Mouse (Mus musculus) cerebellum, postnatal 4 days (tissue): ENCODE results near the gene Gsx1.

ENCODE experiments used
- DNase-seq, 2 experiments: peaks; one replicate each; pipeline ENCODE4 v3.0.0; 2022; ENCODE audit warnings: low spot score in 2 of 2, mixed read lengths in 1 of 2

Gsx1 gene

DNA sequence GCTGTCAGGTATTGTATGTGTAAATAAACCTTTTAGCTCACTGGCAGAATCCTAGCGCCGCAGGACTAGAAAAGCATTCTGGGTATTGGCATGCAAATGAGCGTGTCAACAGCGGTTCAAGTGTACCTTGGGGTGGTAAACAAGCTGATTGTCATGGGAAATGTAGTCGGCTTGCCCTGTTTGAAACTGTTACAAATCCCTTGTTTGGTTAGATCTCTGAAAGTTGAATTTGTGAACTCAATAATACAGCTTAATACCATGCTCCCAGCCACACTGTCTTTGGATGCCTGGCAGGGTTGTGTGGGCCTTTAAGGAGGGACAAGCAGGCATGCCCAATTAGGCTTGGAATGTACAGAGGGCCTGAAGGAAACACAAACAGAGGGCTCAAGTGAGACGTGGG, 16.4 kb downstream of the Gsx1 start:
- DNase-seq, result no peak

DNA sequence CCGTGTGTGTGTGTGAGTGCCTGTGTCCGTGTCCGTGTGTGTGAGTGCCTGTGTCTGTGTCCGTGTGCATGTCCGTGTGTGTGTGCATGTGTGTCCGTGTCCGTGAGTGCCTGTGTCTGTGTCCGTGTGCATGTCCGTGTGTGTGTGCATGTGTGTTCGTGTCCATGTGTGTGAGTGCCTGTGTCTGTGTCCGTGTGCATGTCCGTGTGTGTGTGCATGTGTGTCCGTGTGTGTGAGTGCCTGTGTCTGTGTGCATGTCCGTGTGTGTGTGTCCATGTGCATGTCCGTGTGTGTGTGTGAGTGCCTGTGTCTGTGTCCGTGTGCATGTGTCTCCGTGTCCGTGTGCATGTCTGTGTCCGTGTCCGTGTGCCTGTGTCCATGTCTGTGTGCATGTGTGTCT, 19.4 kb downstream of the Gsx1 start:
- no peak for DNase-seq

DNA sequence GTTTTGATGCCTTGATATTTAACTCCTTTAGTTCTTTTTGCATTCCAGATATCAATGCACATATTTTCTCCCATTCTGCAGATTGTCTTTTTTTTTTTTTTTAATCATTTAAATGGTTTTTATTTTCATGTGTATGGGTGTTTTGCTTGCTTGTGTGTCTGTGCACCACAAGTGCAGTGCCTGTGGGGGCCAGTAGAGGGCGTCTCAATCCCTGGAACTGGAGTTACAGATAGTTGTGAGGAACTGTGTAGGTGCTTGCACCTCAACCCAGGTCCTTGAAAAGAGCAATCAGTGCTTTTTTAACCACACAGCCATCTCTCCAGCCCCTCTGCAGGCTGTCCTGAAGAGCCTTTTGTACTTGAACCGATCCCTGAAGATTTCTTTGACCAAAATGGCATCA, 20.0 kb downstream of the Gsx1 start:
- DNase-seq, result no peak

DNA sequence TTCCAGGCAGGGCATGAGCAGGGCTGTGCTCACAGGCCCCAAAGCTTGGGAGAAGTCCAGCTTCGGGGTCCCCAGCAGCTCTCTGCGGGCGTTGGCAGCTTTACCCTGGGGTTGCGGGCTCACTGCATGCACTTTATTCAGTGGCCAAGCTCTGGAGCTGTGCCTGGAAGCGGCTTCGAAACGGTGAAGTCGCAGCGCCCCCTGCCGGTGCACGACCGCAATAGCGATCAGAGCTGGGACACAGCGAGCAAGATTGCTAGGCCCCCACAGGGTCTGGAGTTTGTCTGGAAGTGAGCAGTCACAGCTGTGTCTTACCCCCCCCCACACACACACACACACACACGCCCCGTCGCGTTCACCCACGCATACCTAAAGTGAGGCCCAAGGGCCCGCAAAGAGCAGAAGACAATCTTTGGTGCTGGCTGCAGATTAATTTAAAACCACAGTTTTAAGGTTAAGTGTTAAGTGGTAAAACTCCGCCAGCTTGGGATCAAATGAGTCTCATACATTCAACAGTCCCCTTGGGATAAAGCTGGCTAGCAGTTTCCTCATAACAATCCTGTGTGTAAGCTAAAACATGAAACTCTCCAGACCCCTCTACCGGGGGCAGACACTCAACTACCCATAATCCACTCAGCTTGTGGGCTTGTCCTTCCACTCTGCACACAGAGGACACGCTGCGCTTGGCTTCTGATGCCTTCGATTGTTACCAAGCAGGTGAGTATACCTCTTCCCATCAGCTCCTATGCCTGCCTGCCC, 39.0 kb downstream of the Gsx1 start:
- peak; percentile 82 to 95 for DNase-seq

DNA sequence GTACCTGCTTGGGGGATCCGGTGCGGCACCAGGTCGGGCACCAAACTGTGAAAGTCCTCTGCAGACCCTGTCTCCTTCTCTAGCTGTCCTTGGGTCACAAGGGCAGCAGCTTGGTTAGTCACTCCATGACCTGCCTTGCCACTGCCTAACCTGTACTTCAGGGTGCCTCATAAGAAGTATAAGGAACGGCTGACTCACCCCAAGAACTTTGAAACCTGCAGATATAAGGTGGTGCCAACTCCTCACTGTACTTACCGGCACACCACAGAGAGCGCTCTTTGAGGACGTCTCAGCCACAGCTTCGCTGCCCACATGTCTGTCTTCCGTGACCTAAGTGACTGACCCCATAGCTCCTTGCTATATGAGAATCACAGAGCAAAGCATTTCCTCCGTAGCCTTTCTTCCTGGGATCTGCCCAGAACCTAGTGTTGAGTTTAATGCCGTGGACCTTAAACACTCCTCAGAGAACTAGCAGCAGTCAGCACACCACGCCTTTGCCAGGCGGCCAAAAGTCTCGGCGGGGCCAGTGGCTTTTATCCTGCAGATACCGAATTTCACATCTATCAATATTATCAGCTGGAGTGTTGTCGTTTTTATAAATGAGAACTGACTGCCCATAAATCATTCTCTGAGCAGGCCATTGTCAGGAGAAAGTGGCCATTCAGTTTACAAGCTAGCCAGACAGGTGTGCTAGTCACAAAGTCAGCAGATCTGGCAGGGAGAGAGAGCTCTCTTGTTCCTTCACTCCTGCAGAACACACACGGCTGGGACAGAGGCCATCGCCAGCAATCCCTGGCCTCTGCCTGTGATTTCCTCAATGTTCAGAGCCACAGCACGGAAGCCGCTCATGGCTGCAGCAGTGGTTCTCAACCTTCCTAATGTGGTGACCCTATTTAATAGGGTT, 47.2 kb downstream of the Gsx1 start:
- DNase-seq, result no peak
